Mouse (Mus musculus) right cerebral cortex, postnatal 4 days (tissue): ENCODE data around the gene Dio1.

Source experiments
- DNase-seq: peaks from one replicate; pipeline ENCODE4 v3.0.0-alpha.2; 2022

Gene Dio1

DNA sequence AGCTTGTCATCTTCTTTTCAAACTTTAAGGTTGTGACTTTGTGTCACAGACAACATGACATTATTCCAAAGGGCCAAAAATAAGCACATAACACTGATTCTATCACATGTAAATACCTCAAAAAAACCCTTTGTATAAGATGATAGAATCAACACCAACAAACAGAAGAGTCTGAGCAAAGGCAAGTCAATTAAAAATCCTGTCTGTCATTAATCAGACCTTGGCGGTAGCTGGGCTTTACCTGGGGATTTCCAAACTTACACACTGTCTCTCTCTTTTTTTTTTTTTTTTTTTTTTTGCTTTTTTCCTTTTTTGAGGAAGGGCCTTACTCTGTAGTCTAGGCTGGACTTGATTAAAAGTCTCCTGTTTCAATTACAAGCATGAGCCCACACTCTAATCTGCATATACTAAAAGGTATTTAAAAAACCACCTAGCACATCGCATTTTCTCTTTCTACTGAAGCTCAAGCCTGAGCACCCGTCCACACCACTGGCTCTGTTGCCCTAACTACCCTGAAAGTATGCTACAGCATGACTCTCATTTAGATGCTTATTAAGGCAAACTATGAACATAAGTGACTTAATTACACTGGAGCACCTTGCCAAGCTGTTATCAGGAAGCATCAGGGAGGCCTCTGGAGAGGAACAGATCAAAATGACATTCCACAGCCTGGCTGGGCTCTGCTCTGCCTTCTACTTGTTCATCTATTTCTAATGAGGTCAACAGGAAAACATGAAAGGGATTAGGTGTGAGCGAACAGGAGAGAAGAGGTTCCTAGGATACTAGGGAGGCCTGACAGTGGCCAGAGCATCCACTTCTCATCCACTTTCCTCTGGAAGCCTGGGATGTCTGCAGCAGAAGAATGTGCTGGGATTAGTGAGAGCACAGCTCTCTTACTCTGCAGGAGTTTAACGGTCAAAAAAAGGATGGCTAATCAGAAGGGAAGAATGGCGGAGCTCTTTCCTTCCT lies 63.3 kb downstream of the Dio1 start:
- DNase-seq, result no peak
